Mouse (Mus musculus) CH12.LX (cell line): ENCODE measurements around the gene Tm9sf4.

Source experiments
- CTCF ChIP-seq, 2 experiments: IDR thresholded peaks in 1 of 2; conservative IDR thresholded peaks in 1 of 2; 2 replicates each; pipeline ENCODE4 v1.5.1; 2011 to 2012; ENCODE audit warnings: low read depth in 2 of 2, low read length in 2 of 2, improper control_type of control experiment in 1 of 2, inconsistent platforms in 1 of 2, mild to moderate bottlenecking in 1 of 2, moderate library complexity in 1 of 2
- MAFK ChIP-seq: IDR thresholded peaks from 2 replicates; pipeline ENCODE4 v1.6.1; 2011; ENCODE audit warnings: low read length, improper control_type of control experiment; ENCODE audit not compliant: insufficient replicate concordance
- USF1 ChIP-seq: IDR thresholded peaks from 2 replicates; pipeline ENCODE4 v1.6.1; 2014; ENCODE audit warnings: low read depth, mild to moderate bottlenecking, inconsistent platforms, low read length, improper control_type of control experiment

GRCm38 (mm10) chr2:153222130-153222529, 61.0 kb downstream of the Tm9sf4 start:
- TF ChIP-seq CTCF (conservative IDR thresholded peaks at IDR 0.05 in 1 of 2, IDR thresholded peaks at IDR 0.05 in 1 of 2; ENCODE audit: low read depth in 2 of 2, low read length in 2 of 2) (no peak), MAFK (no peak), USF1 (no peak)
